Mouse (Mus musculus) liver, adult 2 months (tissue): ENCODE results near the gene Zfand5.

ENCODE experiments used
- CTCF ChIP-seq: fragments of 200-500 bp; IDR thresholded peaks from 2 replicates; pipeline ENCODE4 v1.5.1; 2011; ENCODE audit warnings: low read depth, low read length, control low read depth
- POLR2A ChIP-seq: fragments of 200-500 bp; IDR thresholded peaks from 2 replicates; pipeline ENCODE4 v1.6.1; 2011; ENCODE audit warnings: low read length, control low read depth; ENCODE audit not compliant: insufficient read depth; ENCODE audit errors: extremely low read depth

- TF ChIP-seq CTCF (no peak), POLR2A (no peak)
Measured at GRCm38 (mm10) chr19:21276317-21276716, 4.2 kb downstream of the Zfand5 start.
